Mouse (Mus musculus) c-Kit-negative CD71-positive TER-119-positive erythroid progenitor cells, embryonic 14.5 days (primary cell): Measurements from ENCODE around the gene Hamp2.

Experiments used
- DNase-seq: peaks from one replicate; pipeline ENCODE4 v3.0.0-alpha.2; 2013; ENCODE audit warnings: low read depth, low spot score

The Hamp2 gene

GRCm38 (mm10) chr7:30891746-30892145 is 32.7 kb downstream of the Hamp2 start:
- DNase-seq, result no peak

DNA sequence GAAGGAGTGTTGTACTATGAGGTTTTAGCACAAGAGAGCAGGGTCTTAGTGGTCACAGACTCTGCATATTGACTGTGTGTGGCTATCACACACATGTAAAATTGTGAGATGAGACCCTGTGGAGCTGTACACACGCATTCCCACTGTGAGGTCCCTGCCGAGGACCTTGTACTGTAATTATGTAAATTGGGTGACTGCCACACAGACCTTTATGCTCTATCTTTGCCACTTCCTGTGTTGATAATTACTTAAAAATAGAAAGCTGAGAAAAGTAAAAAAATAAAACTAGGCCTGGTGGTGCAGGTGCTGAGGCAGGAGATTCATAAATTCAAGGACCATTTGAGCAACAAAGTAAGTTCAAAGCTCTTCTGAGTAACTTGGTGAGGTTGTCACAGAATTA is 33.8 kb downstream of the Hamp2 start:
- no peak for DNase-seq

GRCm38 (mm10) chr7:30888786-30889185 is 35.7 kb downstream of the Hamp2 start:
- no peak for DNase-seq

DNA sequence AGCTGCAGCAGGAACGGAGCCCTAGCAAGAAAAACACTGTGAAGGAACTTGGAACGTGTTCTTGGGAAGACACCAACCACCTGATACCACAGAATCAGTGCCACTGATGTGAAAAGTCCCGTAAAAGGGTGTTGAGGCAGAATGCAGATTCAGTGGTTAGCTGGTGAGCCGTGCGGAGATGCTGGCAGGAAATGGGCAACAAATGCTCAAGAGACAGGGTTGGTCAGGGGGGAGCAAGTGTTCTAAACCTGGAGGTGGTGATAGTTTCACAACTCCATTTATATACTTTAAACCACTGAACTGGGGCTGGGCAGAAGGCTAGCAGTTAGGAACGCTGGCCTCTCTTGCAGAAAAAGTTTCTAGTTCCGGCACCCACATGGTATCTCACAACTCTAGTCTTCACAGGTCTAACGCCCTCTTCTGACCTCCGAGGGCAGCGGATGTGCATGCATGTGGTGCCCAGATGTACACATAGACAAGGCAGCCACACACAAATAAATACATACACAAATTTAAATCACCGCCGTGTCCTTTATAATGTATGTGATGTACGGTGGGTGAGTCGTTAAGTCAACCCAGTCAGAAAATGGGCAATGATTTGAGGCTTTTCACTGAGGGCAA is 36.8 kb downstream of the Hamp2 start:
- no peak for DNase-seq

DNA sequence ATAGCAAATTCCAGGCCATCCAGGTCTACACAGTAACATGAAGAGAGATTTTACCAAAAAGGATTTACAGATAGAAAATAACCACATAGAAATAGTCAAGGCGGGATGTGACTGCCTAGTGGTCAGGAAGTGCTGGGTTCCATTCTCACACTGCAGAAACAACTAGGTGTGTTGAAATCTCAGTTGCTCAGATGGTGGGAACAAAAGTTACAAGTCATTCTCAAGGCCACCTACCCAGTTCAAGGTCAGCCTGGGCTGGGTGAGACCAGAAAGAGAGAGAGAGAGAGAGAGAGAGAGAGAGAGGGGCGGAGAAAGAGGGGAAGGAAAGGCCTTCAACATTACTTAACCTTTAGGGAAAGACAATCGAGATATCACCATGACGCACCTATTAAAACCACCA is 37.6 kb downstream of the Hamp2 start:
- no peak for DNase-seq

- no peak for DNase-seq
These were observed 40.4 kb downstream of the Hamp2 start for GRCm38 (mm10) chr7:30884047-30884446.

GRCm38 (mm10) chr7:30881367-30881766 is 43.1 kb downstream of the Hamp2 start:
- no peak for DNase-seq

- no peak for DNase-seq
These were observed 44.3 kb downstream of the Hamp2 start, which contains the start of gene Cd22 for GRCm38 (mm10) chr7:30880176-30880575. TSS of gene Cd22 (minus strand) at chr7:30880342.

- no peak for DNase-seq
These were observed 45.5 kb downstream of the Hamp2 start for GRCm38 (mm10) chr7:30878950-30879349.

- no peak for DNase-seq
These were observed 51.4 kb downstream of the Hamp2 start for GRCm38 (mm10) chr7:30873083-30873482.
